Mouse (Mus musculus) bone marrow, adult 2 months (tissue): ENCODE results near the gene Klhdc10.
A peak's percentile ranks its signal among the peaks of the same experiment; 100 is the strongest.

ENCODE experiments used
- CTCF ChIP-seq: fragments of 200-500 bp; IDR thresholded peaks from 2 replicates; pipeline ENCODE4 v1.5.1; 2011; ENCODE audit warnings: low read length, control low read depth; ENCODE audit not compliant: control insufficient read depth, insufficient read depth
- POLR2A ChIP-seq: fragments of 200-500 bp; IDR thresholded peaks from 2 replicates; pipeline ENCODE4 v1.6.1; 2011; ENCODE audit warnings: low read depth, mild to moderate bottlenecking, control low read depth, low read length, borderline replicate concordance; ENCODE audit not compliant: control insufficient read depth

DNA sequence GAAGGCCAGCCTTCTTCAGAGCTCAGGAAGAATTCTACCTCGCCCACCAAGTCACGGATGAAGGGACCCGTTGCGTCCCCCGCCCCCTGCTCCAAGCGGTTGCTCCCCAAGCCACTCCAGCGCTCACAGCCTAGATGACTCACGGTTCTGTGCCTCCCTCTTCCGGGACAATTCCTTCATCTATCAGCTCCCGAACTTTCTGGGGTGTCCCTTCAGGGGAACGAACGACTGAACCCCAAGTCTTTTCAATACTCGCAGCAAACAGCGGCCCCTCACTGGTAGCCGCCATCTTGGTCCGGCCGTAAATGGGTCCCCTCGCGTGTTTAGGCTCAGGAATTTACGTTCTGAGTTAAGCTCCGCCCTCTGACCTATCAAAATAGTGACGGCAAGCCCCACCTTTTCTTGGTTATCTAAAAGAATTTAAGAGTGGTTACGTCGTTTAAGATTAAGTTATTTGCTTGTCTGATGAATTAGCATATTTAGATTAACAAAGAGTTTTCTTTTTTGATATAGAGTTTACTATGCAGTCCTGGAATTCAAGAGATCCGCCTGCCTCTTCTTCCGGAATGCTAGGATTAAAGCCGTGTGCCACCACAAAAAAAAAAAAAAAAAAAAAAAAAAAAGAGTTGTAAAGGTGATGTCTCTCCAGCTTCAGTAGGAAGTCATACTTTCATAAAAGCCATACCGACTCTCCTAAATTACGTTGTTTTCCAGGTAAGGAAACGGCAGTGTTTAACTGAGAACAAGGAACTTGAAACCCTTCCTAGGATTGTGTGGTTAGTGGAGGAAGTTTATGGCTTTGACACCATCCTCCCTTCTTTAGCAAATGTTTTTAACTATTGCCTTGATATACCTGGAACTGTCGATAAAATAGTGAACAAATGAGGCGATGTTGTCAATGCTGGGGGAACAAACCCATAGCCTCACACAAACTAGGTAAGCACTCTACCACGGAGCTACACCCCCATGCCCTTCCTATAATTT lies 10.7 kb upstream of the Klhdc10 start, which contains the start of gene Zc3hc1:
- peak; percentile 46; the same call in 1 of the 2 replicates for TF ChIP-seq POLR2A
- no peak for TF ChIP-seq CTCF
